Mouse (Mus musculus): Measurements from ENCODE around the gene 1600012H06Rik. TPM values are rescaled to one million over a fixed set of nuclear protein-coding genes. Genes with fewer than 3 reads are reported as not detected.
"Not testable (repeated sequence)": the region's sequence is repeated elsewhere in the genome, so short reads cannot be mapped to it uniquely, and the experiment has no call there.

The 1600012H06Rik gene
- polyA plus RNA-seq (2015; fragmentation: Nextera tagmentation; extraction: Ambion mirVana): 33.1 and 37.3 TPM in 2 replicates

DNA sequence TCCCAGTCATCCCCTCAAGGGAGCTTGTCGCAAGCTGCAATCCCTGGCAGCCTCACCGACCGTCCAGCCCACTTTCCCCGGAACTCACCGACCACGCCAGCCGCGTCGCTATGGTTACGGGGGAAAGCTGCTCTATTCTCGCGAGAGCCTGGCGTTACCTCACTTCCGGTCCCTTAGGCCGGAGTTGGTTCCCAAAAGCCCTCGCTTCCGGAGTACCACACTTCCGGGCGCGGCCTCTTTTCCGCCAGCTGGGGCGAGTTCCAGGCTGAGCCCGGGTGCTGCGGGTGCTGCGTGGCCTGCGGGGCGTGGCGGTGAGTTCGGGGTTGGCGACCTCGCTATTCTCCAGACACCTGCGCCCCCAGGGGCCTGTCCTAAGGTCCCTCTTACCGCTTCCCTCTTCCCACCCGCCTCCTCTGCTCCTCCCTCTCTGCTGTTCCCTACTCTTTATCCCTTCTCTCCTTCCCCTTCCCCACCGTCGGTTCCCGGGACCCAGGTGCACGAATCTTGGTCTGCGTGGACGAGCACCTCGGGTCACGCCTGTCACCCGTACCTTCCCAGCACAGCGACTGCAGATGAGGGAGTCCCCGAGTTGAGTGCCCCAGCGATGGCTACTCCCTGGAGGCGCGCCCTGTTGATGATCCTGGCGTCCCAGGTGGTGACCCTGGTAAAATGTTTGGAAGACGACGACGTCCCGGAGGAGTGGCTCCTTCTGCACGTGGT lies at the start of gene 1600012H06Rik, which contains the start of gene Wdr27:
Gene 1600012H06Rik, plus strand, starts transcription at position 176 of the 720 bp plus-strand sequence.
Gene Wdr27, minus strand, starts transcription at position 150 of the 720 bp plus-strand sequence.
- peak within 1 kb of the TSS; percentile 79 for H3K4me3 ChIP-seq (replicated peaks; ENCODE audit: low read length)
- no peaks in the 10 kb centered on the region for H3K9me3 ChIP-seq (ENCODE audit: control insufficient read depth, low read length)
- H3K27ac ChIP-seq (ENCODE audit: low read length): peak within 1 kb of the TSS; percentile 74
- H3K9ac ChIP-seq (replicated peaks; ENCODE audit: low read depth, low read length): peak within 1 kb of the TSS; percentile 84
- H3K36me3 ChIP-seq (ENCODE audit: control insufficient read depth, insufficient read depth): peaks cover 4% of the 10 kb centered on the region; the same call in 1 of the 2 replicates
- no peaks in the 10 kb centered on the region for H3K27me3 ChIP-seq (replicated peaks; ENCODE audit: control insufficient read depth, insufficient read depth, low read length)
- ATAC-seq: peak; percentile 99
- whole genome bisulfite sequencing: under 1% methylated on average over 54 of the region's 54 CpGs
- H3K4me1 ChIP-seq (replicated peaks; ENCODE audit: control insufficient read depth, insufficient read depth, low read length): peaks cover 18% of the 10 kb centered on the region
- H3K4me2 ChIP-seq (ENCODE audit: low read length): peak within 1 kb of the TSS; percentile 97

DNA sequence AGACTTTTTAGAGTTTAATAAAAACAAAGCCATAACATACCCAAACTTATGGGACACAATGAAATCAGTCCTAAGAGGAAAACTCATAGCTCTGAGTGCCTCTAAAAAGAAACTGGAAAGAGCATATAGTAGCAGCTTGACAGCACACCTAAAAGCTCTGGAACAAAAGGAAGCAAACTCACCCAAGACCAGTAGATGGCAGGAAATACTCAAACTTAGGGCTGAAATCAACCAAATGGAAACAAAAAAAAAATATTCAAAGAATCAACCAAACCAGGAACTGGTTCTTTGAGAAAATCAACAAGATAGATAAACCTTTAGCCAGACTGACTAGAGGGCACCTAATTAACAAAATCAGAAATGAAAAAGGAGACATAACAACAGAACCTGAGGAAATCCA lies 47.9 kb upstream of the 1600012H06Rik start:
- not testable (repeated sequence) for H3K27ac ChIP-seq (ENCODE audit: low read length); H3K9me3 ChIP-seq (ENCODE audit: control insufficient read depth, low read length); H3K27me3 ChIP-seq (replicated peaks; ENCODE audit: control insufficient read depth, insufficient read depth, low read length); H3K4me3 ChIP-seq (replicated peaks; ENCODE audit: low read length); H3K4me1 ChIP-seq (replicated peaks; ENCODE audit: control insufficient read depth, insufficient read depth, low read length); H3K9ac ChIP-seq (replicated peaks; ENCODE audit: low read depth, low read length); ATAC-seq; H3K36me3 ChIP-seq (ENCODE audit: control insufficient read depth, insufficient read depth); H3K4me2 ChIP-seq (ENCODE audit: low read length)

DNA sequence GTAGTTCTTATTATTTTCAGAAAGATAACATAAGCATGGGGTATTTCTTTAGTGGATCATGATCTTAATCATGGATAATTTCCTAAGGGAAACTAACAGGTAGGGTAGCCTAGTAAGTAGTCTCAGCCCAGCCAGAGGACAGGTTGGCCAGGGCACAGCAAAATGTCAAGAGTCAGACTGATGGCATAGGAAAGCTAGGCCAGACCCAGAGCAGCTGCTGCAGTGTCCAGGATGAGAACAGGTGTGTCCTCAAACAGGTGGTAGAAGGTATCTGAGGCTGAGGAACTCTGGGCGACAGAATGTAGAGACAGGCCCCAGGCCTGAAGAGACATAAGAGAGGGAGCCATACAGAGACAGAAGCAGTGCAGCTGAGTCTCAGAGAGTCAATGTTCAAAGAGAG lies 44.0 kb upstream of the 1600012H06Rik start:
- H3K4me1 ChIP-seq (replicated peaks; ENCODE audit: control insufficient read depth, insufficient read depth, low read length): no peaks in the 10 kb centered on the region
- no peaks in the 10 kb centered on the region for H3K27me3 ChIP-seq (replicated peaks; ENCODE audit: control insufficient read depth, insufficient read depth, low read length)
- 67% methylated on average over 1 of the region's 1 CpGs for WGBS
- H3K9me3 ChIP-seq (ENCODE audit: control insufficient read depth, low read length): no peaks in the 10 kb centered on the region
- no peak overlapping the region for H3K4me3 ChIP-seq (replicated peaks; ENCODE audit: low read length)
- H3K9ac ChIP-seq (replicated peaks; ENCODE audit: low read depth, low read length): no peak overlapping the region
- H3K36me3 ChIP-seq (ENCODE audit: control insufficient read depth, insufficient read depth): no peaks in the 10 kb centered on the region
- ATAC-seq: no peak
- H3K27ac ChIP-seq (ENCODE audit: low read length): no peak overlapping the region
- no peak overlapping the region for H3K4me2 ChIP-seq (ENCODE audit: low read length)

DNA sequence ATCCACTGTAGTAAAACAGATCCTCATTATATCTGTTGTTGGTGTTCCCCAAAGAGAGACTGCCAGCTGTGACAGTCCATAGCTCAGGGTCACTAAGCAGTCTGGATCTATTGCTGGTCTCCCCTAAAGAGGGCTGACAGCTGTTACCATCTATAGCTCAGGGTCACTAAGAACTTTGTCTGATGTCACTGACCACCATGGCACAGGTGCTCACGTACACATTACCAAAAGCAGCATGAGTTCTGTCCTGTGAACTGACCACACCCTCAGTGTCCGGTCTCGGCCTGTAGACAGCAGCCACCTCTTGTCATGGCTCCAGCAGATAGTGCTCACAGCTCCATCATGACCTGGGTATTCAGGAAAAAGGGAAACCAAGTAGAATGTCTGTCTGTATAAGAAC lies 39.8 kb upstream of the 1600012H06Rik start:
- no peaks in the 10 kb centered on the region for H3K9me3 ChIP-seq (ENCODE audit: control insufficient read depth, low read length)
- H3K4me1 ChIP-seq (replicated peaks; ENCODE audit: control insufficient read depth, insufficient read depth, low read length): no peaks in the 10 kb centered on the region
- no peak overlapping the region for H3K4me2 ChIP-seq (ENCODE audit: low read length)
- no peak for ATAC-seq
- no peak overlapping the region for H3K9ac ChIP-seq (replicated peaks; ENCODE audit: low read depth, low read length)
- WGBS: 84% methylated on average over 3 of the region's 3 CpGs
- H3K4me3 ChIP-seq (replicated peaks; ENCODE audit: low read length): no peak overlapping the region
- no peak overlapping the region for H3K27ac ChIP-seq (ENCODE audit: low read length)
- no peaks in the 10 kb centered on the region for H3K36me3 ChIP-seq (ENCODE audit: control insufficient read depth, insufficient read depth)
- no peaks in the 10 kb centered on the region for H3K27me3 ChIP-seq (replicated peaks; ENCODE audit: control insufficient read depth, insufficient read depth, low read length)

DNA sequence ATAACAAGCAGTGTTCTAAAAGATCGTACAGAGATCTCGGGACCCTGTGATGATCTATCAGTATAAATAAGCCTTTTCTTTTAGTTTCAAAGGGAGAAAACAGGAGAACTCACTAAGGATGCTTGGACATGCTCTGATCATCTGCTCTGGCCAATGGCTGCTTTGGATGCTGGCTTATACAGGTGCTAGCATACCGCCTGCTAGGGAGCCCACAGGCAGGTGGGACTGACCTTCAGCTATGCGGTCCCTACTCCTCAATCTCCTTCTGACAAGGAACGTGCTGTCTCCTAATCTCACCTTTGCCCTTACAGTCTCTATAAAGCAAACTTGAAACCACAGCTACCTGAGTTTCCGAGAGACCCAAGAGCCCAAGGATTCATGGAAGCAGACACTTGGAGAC lies 38.8 kb upstream of the 1600012H06Rik start:
- no peaks in the 10 kb centered on the region for H3K9me3 ChIP-seq (ENCODE audit: control insufficient read depth, low read length)
- H3K36me3 ChIP-seq (ENCODE audit: control insufficient read depth, insufficient read depth): no peaks in the 10 kb centered on the region
- WGBS: 90% methylated on average over 6 of the region's 6 CpGs
- H3K9ac ChIP-seq (replicated peaks; ENCODE audit: low read depth, low read length): no peak overlapping the region
- no peak overlapping the region for H3K4me2 ChIP-seq (ENCODE audit: low read length)
- no peak for ATAC-seq
- H3K27me3 ChIP-seq (replicated peaks; ENCODE audit: control insufficient read depth, insufficient read depth, low read length): no peaks in the 10 kb centered on the region
- H3K4me3 ChIP-seq (replicated peaks; ENCODE audit: low read length): no peak overlapping the region
- no peak overlapping the region for H3K27ac ChIP-seq (ENCODE audit: low read length)
- H3K4me1 ChIP-seq (replicated peaks; ENCODE audit: control insufficient read depth, insufficient read depth, low read length): no peaks in the 10 kb centered on the region

DNA sequence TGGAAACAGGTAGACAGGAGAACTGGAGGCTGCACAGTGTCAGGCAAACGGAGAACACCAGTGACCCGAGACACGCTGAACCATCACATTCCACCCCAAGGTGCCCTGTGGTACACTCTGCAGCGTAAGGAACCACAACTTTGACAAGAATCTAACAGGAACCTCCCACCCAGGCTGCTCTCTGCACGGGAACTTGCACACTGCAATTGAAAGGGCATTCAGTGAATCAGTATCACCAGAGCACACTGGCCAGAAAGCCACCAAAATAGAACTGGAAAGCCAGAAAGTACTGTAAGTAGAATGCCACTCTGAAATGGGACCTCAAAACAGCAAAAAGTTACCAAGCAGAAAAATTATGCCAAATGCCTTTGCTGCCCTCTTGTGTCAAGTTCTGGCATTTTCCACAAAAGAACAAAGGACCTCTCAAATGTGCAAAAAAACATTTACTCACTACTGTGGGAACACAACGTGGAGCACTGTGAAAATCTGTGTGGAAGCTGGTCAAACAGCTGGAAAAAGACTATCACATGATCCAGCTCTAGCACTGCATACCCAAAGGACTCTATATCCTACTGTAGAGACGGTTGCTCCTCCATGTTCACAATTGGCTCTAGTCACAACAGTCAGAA lies 38.2 kb upstream of the 1600012H06Rik start:
- no peak overlapping the region for H3K9ac ChIP-seq (replicated peaks; ENCODE audit: low read depth, low read length)
- ATAC-seq: peak; percentile 79
- H3K27ac ChIP-seq (ENCODE audit: low read length): no peak overlapping the region
- no peaks in the 10 kb centered on the region for H3K27me3 ChIP-seq (replicated peaks; ENCODE audit: control insufficient read depth, insufficient read depth, low read length)
- WGBS: 55% methylated on average over 7 of the region's 7 CpGs
- H3K4me2 ChIP-seq (ENCODE audit: low read length): no peak overlapping the region
- H3K4me3 ChIP-seq (replicated peaks; ENCODE audit: low read length): no peak overlapping the region
- H3K9me3 ChIP-seq (ENCODE audit: control insufficient read depth, low read length): no peaks in the 10 kb centered on the region
- no peaks in the 10 kb centered on the region for H3K36me3 ChIP-seq (ENCODE audit: control insufficient read depth, insufficient read depth)
- no peaks in the 10 kb centered on the region for H3K4me1 ChIP-seq (replicated peaks; ENCODE audit: control insufficient read depth, insufficient read depth, low read length)

DNA sequence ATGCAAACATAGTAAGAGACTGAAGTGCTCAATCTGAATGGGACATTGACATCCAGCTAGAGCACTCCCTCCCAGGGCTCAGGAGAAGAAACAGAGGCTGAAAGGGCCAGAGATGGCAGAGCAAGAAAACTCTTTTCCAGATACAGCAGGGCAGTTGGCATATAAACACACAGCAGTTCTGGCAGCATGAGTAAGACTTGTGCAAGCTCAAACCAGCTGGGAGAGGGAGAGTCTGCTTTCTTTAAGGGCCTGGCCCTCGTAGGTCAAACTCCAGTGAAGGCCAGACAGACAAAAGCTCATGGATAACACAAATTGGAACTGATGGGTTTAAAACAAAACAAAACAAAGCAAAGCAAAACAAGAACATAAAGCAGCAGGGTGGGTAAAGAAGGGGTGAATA lies 36.4 kb upstream of the 1600012H06Rik start:
- Histone ChIP-seq H3K4me1 (replicated peaks; ENCODE audit: control insufficient read depth, insufficient read depth, low read length) (no peaks in the 10 kb centered on the region), H3K4me2 (ENCODE audit: low read length) (no peak overlapping the region), H3K27me3 (replicated peaks; ENCODE audit: control insufficient read depth, insufficient read depth, low read length) (no peaks in the 10 kb centered on the region), H3K4me3 (replicated peaks; ENCODE audit: low read length) (no peak overlapping the region), H3K9me3 (ENCODE audit: control insufficient read depth, low read length) (no peaks in the 10 kb centered on the region), H3K27ac (ENCODE audit: low read length) (no peak overlapping the region), H3K9ac (replicated peaks; ENCODE audit: low read depth, low read length) (no peak overlapping the region), H3K36me3 (ENCODE audit: control insufficient read depth, insufficient read depth) (no peaks in the 10 kb centered on the region)
- WGBS: 33% methylated on average over 1 of the region's 1 CpGs
- ATAC-seq: no peak

DNA sequence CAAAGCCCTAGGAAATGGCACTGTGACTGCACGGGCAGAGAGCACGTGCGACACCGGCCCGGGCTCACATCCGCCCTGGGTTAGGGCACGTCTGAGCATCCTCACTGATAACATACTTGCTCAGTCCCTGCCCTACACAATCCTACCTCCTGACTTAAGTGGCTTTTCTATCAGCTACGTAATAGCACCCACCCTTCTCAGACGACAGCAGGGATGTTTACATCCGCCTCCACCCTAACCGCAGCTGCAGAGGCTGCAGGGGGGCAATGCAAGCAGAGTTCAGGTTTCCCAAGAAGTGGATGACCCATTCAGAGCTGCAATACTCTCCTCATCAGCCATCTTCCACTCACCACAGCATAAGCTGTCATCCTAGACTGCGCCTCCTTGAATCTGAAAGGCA lies 35.8 kb upstream of the 1600012H06Rik start:
- no peak overlapping the region for H3K27ac ChIP-seq (ENCODE audit: low read length)

DNA sequence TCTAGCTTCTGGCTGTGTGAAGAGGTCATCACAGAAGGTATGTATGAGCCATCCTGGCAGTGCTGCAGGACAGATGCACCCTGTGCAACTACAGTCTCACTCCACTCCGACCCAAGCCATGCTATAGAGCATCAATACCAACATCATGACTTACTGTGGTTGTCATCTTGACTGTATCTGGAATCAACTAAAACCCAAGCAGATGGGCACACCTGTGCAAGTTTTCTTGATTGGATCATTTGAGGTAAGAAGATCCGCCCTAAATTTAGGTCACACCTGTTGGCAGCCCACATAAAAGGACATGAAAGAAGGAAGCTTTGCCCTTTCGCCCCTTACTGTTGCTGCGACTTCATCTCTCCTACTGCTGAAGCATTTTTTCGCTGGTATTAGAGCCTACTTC lies 33.7 kb upstream of the 1600012H06Rik start:
- H3K4me3 ChIP-seq (replicated peaks; ENCODE audit: low read length): no peak overlapping the region
- H3K9ac ChIP-seq (replicated peaks; ENCODE audit: low read depth, low read length): no peak overlapping the region
- H3K27ac ChIP-seq (ENCODE audit: low read length): no peak overlapping the region
- no peaks in the 10 kb centered on the region for H3K27me3 ChIP-seq (replicated peaks; ENCODE audit: control insufficient read depth, insufficient read depth, low read length)
- H3K4me1 ChIP-seq (replicated peaks; ENCODE audit: control insufficient read depth, insufficient read depth, low read length): no peaks in the 10 kb centered on the region
- no peaks in the 10 kb centered on the region for H3K9me3 ChIP-seq (ENCODE audit: control insufficient read depth, low read length)
- ATAC-seq: no peak
- no peaks in the 10 kb centered on the region for H3K36me3 ChIP-seq (ENCODE audit: control insufficient read depth, insufficient read depth)
- 92% methylated on average over 5 of the region's 5 CpGs for WGBS
- H3K4me2 ChIP-seq (ENCODE audit: low read length): no peak overlapping the region

More for the DNA sequence above, 35.8 kb upstream of the 1600012H06Rik start:
- H3K27me3 ChIP-seq (replicated peaks; ENCODE audit: control insufficient read depth, insufficient read depth, low read length): no peaks in the 10 kb centered on the region
- H3K9ac ChIP-seq (replicated peaks; ENCODE audit: low read depth, low read length): no peak overlapping the region
- no peaks in the 10 kb centered on the region for H3K9me3 ChIP-seq (ENCODE audit: control insufficient read depth, low read length)
- H3K4me3 ChIP-seq (replicated peaks; ENCODE audit: low read length): no peak overlapping the region
- H3K4me2 ChIP-seq (ENCODE audit: low read length): no peak overlapping the region
- no peaks in the 10 kb centered on the region for H3K4me1 ChIP-seq (replicated peaks; ENCODE audit: control insufficient read depth, insufficient read depth, low read length)
- ATAC-seq: no peak
- no peaks in the 10 kb centered on the region for H3K36me3 ChIP-seq (ENCODE audit: control insufficient read depth, insufficient read depth)
- 78% methylated on average over 12 of the region's 12 CpGs for WGBS
